In the genomic region with DNA sequence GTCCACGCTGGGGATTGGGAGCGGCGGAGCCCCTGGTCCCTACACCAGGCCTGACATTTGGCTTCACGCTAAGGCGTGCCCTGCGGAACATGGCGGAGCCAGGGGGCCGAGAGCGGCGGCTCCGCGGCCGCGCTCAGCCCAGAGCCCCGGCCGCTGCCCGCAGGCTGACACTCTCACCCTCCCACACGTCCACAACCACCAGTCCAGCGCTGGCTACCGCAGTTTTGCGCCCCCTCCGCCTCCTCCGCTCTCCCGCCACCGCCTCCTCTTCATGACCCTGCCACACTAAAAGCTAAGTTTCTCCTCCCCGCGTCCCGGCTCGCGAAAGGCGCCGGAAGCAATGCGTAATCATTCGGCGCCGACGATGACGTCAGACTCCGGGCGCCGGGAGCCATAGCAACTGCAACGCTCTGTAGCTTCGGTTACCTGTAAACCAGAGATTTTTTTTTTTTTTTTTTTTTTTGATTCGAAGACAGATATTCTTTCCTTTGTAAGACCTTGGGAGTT, we compare ENCODE assay signal across 8 mouse cellular contexts. TPM values are rescaled to one million over a fixed set of nuclear protein-coding genes. Genes with fewer than 3 reads are reported as not detected.
DNase-seq lines count a peak whose midpoint lies in the region; ATAC-seq and TF ChIP-seq lines count a peak whose summit lies in the region.

A gene (minus strand): TSS at position 323 of the 507 bp plus-strand sequence.

- TF ChIP-seq CTCF in cortical plate, adult 2 months (IDR thresholded peaks at IDR 0.05; ENCODE audit: extremely low read depth, insufficient read depth, low read length): no peak

- ATAC-seq in activated CD4-positive, CD25-positive, alpha-beta regulatory T cell, adult 4 months: peak; percentile 77
- ATAC-seq in megakaryocyte progenitor cell, adult 5-6 weeks (replicated peaks; ENCODE audit: poor library complexity): peak; percentile 81

- peak; percentile 79 to 84 for DNase-seq in gastrocnemius, adult 8-10 months (ENCODE audit: low spot score in 2 of 2)
- peak; percentile 95 for DNase-seq in induced T-regulatory cell, adult 2 months (ENCODE audit: low read depth)
- DNase-seq in left cerebral cortex, adult 9 months (ENCODE audit: low spot score in 2 of 2): peak; percentile 81 to 95
- peak; percentile 96 for DNase-seq in right cerebral cortex, postnatal 14 days
- peak; percentile 94 to 95 for DNase-seq in urinary bladder, postnatal 36 days (ENCODE audit: low spot score in 2 of 2)

- TF ChIP-seq POLR2A in cortical plate, adult 2 months (IDR thresholded peaks at IDR 0.05; ENCODE audit: extremely low read depth, insufficient read depth, low read length): peak; percentile 72

- peak within 1 kb of the TSS; percentile 86 for H3K27ac ChIP-seq in cortical plate, adult 2 months (ENCODE audit: insufficient read depth, low read length)

- peak within 1 kb of the TSS; percentile 84 for H3K4me3 ChIP-seq in cortical plate, adult 2 months (ENCODE audit: insufficient read depth, low read length)

- peaks cover 3% of the 10 kb centered on the region for H3K4me1 ChIP-seq in cortical plate, adult 2 months (ENCODE audit: control insufficient read depth, insufficient read depth, low read length)

RNA-seq across cellular contexts. Expression of the gene that starts here (rescaled TPM):
- polyA plus RNA-seq in activated CD4-positive, CD25-positive, alpha-beta regulatory T cell, adult 4 months (2017; shearing (Covaris generic)): 10 to 100 TPM; 17.5 to 20.3 TPM
- 16.5 and 16.8 TPM in 2 replicates for polyA plus RNA-seq in cortical plate, adult 2 months (2012; rRNA removed)
- 10 to 100 TPM in 3 of 4 experiments, 1 to 10 TPM in 1; 9.3 to 18.4 (median 12.6) TPM for total RNA-seq in gastrocnemius, adult 8-10 months (2022)
- total RNA-seq in megakaryocyte progenitor cell, adult 5-6 weeks (2015): 37.1 and 51.2 TPM in 2 replicates
- total RNA-seq in megakaryocyte progenitor cell, adult 5-6 weeks (2017): 61.1 and 76.9 TPM in 2 replicates

Comparison
In these comparisons a context has a peak if more than half of its experiments do, and no peak if none do; other contexts are left out.
1. Peak in every context shown above with its lines: DNase-seq, ATAC-seq, H3K4me3 ChIP-seq and H3K27ac ChIP-seq.